Mouse (Mus musculus) brain, embryonic 14.5 days (tissue): ENCODE measurements at regions not wholly inside any gene's neighbourhood (a gene's known extent, or its start where the extent isn't known, plus 50 kb on each side); places are given as distances from the start of the nearest gene placed in this dataset.

Source experiments
- CTCF ChIP-seq: fragments of 200-500 bp; IDR thresholded peaks from 2 replicates; pipeline ENCODE4 v1.5.1; 2012; ENCODE audit warnings: inconsistent platforms, mild to moderate bottlenecking, moderate library complexity, borderline replicate concordance; ENCODE audit not compliant: insufficient read depth, insufficient read length; ENCODE audit errors: extremely low read depth
- POLR2A ChIP-seq: fragments of 200-500 bp; IDR thresholded peaks from 2 replicates; pipeline ENCODE4 v1.6.1; 2012; ENCODE audit warnings: mild to moderate bottlenecking, inconsistent platforms, borderline replicate concordance; ENCODE audit not compliant: poor library complexity, insufficient read depth, insufficient read length, severe bottlenecking; ENCODE audit errors: extremely low read depth

DNA sequence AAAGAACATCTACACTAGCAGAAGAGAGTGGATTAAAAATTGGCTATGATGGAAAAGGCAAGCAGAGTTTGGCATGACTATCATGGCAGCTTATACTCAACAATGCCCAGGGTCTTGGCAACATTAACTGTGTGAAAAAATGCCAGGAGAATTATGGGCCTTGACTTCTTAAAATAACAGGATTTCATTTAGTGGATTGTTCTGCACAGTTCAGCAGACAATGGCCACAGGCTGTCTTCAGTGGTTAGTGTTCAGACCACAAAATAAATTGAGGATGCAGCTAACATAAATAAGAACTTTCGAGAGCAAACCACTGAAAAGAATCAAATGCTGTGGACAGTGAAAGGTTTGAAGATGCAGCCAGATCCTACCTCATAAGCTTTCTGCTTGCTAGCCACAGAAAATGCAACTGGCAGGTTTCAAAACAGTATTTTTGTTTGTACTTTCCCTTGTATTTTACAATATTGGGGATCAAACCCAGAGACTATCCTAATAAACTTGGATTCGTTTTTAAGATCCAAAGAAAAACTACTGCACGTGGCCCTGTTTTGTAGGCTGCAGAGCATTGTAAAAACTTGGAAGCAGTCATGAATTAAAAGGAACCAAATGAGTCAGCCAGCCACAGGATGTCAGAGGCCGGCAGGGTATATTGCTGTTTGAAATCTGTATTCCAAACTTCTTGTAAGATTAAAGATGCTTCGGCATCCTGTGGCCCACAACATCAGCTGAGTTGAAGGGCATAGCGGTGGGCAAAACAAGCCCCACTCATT, 603.2 kb upstream of the Klf6 start:
- TF ChIP-seq POLR2A: no peak
- no peak for TF ChIP-seq CTCF
